Mouse (Mus musculus) erythroblast, adult 5-6 weeks (primary cell): ENCODE results near the gene Plekha7. TPM values are rescaled to one million over a fixed set of nuclear protein-coding genes. Genes with fewer than 3 reads are reported as not detected.

Experiments
- ATAC-seq: replicated peaks from 2 replicates; pipeline ENCODE4 v1.8.0; 2016; ENCODE audit warnings: moderate number of reproducible peaks, mild to moderate bottlenecking, moderate TSS enrichment, inconsistent platforms; ENCODE audit not compliant: poor library complexity, low FRiP score, severe bottlenecking
- total RNA-seq, 2 experiments: library from RNA; stranded (forward) in 1 of 2; stranded (reverse) in 1 of 2; fragments of 150-400 nt in 1 of 2; fragments of 200-764, 138-1000 nt in 1 of 2; gene quantifications; 2 replicates each; pipeline versions ENCODE4 v1.2.3 to v1.2.4; 2015 to 2017; ENCODE audit warnings: low replicate concordance in 2 of 2

Gene Plekha7
- total RNA-seq, 2 experiments from 2014 or later: 0.17 TPM; not detected in 1

DNA sequence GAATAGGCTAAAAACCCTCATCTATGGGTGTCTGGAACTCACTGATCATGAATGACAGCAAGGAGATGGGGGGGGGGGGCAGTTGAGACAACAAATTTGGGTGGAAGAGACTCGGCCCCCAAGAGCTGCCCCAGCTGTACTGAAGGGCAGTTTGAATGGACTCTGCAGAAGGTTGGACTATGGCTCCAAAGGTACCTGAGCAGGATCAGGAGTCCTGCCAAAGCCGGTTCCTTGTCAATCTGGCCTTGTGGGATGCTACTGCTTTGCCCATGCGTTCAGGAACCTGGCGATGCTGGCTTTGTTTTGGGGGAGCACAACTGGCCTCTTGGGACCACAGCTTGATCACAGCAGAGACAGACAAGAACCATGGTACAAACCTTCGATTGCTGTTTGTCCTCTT lies 52.5 kb downstream of the Plekha7 start:
- ATAC-seq: no peak

DNA sequence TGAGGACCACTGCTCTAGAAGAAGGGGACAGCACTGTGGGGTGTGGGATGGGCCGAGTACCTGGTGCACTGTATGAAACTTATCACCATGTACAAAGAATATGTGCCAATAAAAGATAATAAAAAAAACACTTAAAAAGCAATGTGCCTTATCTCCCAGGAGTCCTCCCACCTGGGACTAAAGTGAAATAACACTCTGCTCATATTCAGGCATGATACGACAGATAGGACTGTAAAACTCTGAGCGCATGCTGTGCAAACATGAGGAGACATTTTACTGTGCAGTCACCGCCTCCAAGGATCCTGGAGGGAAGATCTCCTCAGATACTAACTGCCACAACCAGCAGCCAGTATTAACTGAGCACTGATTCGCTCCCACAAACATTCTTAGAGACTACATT lies 53.5 kb downstream of the Plekha7 start:
- ATAC-seq: no peak

DNA sequence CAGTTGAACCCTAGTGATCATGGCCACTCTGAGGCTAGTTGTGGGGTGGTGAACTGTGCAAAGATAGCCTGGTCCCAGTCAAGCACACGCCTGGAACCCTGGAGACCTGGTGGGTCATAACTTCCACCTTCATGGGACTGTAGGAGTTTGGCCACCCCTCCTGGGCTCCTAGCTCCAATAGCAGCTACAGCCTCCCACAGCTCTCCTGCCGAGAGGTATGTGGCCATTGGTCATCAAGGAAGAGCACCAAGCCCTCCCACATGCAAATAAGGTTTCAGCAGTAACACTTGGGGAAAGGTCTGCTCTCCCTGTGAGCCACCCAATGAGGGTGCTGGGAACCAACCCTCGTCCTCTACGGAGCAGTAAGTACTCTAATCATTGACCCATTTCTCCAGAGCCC lies 55.7 kb downstream of the Plekha7 start:
- ATAC-seq: no peak

- no peak for ATAC-seq
Observed at GRCm38 (mm10) chr7:116251516-116251915, 56.7 kb downstream of the Plekha7 start.

GRCm38 (mm10) chr7:116248536-116248935 lies 59.6 kb downstream of the Plekha7 start:
- no peak for ATAC-seq

GRCm38 (mm10) chr7:116247377-116247729 lies 60.8 kb downstream of the Plekha7 start:
- ATAC-seq: no peak

DNA sequence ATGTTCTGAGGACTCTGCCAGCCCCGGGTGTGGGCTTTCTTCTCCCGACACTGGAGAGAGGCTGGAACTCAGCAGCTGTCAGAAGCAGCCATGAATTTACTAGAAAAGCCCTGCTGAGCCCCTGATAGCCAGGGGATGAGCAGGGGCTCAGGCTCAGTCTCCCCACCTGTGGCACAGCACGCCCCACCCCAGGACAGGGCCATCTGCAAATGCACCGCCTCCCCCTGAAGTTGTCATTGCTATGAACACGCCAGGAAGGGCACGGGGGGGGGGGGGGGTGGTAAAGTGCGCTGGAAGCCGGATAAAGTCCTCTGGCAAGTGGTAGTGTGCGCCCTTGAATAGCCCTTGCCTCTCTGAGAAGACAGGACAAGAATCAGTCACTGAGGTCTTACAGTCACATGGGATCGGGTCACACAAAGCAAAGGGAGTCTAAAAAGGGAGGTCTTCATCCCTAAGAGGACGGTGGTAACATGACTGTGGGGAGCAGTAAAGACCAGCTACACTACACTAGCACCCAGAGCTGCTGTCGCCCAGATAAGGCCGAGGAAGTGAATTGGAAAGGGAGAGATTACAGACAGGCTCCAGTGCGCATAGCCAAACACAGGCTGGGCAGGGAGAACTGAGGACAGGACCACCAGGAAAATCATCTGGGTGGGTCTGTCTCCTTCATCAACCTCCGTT lies 61.3 kb downstream of the Plekha7 start:
- no peak for ATAC-seq

DNA sequence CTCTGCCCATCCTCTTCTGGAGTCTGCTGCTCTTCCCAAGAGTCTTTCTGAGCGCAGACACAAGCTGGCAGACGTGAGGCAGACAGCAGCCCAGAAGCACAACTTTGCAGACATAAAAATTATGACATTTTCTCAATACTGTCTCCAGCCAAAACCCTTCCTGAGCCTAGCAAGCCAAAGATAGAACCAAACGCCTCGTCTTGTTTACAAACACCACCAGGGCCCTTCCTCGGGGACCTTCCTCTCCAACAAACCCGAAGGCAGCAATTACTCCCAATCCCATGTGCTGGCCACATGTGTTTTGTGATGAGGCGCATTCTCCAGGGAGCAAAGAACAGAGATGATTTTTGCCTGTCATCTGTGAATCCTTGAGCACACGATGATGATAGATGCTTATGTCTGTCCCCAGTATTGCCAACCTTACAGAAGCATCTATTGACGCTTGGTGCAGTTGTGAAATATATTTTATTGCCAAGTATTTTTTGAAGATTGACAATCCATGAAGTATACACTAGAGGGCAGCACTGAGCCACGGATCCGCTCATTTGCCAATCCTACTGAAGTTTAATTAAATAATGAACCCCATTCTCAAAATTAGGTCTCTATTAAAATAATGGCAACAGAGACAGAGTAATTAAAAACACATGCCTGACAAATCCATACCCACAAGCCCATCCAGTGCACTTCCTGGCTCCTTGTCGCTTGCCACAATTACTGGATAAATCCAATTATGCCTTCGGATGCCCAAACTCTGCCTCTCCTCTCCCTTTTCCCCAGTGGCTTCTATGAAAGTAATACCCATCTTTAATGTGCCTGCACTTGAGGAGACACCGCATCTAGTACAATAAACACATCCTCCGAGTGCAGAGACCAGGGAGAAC lies 62.1 kb downstream of the Plekha7 start:
- ATAC-seq: no peak; the same call in 1 of the 2 replicates

DNA sequence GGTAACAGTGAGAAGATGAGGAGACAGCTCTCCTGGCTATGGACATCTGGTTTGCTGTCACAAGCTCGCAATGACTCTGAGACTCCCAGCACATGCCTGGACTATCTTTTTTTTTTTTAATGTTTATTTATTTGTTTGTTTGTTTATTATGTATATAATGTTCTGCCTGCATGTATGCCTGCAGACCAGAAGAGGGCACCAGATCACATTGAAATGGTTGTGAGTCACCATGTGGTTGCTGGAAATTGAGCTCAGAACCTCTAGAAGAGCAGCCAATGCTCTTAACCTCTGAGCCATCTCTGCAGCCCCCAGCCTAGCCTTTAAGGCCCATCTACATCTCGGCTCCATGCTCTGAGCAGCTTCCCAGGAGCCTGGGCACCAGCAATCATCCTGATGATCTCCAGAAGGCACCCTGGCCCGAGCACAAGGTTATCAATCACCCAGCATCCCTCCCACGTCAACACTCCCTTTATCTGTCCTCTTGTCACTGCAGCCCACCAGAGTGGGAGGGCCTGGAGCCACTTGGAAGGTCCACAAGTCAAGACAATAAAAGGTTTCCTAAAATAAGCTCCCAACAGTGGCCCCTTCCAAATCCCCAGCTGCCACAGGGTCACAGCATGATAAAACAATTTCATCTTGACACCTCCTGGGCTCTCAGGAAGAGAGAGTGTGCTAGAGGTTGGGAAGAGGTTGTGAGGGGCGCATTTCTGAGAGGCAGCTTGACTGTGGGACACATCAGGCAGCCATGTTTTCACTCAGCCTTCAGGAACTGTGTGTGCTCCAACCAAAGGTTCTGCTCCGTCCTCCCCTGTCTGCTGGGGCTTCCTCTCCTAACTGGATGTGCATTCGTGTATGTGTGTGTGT lies 63.6 kb downstream of the Plekha7 start:
- no peak for ATAC-seq

GRCm38 (mm10) chr7:116242810-116243209 lies 65.4 kb downstream of the Plekha7 start:
- no peak for ATAC-seq

DNA sequence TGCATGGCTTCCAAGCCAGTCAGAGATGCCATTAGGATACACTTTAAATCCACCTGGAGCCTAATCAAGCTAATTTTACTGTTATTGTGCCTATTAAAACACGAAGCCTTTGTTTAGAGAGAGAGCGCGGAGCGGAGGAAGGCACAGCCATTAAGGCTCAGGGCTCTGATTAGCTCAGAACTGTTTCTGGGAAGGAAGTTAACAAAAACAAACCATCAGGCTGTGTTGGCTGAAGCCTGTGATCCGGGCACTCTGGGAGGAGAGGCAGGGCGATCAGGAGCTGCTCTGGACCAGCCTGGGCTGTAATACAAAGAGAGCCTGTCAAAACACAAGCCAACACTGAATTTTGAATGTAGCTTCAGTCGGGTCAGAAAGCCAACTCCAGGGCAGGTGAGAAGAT lies 66.6 kb downstream of the Plekha7 start:
- ATAC-seq: no peak

- no peak for ATAC-seq
Observed at GRCm38 (mm10) chr7:116240791-116241474, 67.2 kb downstream of the Plekha7 start.

GRCm38 (mm10) chr7:116240353-116240752 lies 67.8 kb downstream of the Plekha7 start:
- ATAC-seq: no peak

GRCm38 (mm10) chr7:116238320-116238719 lies 69.9 kb downstream of the Plekha7 start:
- no peak for ATAC-seq

DNA sequence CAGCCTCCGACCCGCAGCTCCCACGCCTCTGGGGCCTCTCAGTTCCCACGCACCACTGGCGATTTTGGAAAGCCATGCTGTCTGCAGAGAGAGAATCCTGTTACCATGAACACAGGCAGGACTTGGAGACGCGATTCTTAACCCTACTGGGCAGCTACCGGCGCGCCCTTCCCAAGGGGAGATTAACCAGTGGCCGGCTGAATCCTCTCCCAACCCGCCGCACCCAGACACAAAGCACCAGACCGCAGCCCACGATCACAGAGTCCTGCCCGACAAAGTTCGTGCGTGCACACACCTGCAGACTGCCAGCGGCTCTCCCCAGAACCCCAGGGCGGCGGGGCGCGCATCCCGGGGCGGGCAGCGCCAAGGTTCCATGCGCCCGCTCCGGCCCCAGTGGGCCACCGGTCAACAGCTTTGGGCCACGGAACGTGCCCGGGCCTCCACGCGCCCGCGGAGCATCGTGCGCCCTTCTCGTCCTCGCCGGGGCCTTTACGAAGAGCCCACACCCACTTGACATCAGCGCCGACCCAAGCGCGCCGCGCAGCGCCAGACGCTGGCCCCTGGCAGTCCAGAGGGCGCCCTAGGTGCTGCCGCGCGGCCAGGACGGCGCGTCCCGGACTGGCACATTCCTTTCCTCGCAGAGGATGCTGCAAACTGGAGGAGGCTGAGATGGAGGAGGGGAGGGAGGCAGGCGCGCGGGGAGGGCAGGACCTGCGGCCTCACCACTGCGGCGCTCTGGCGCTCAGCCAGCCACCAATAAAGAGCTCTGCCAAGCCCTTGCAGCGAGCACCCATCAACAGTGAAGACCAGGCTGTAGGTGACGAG lies 70.8 kb downstream of the Plekha7 start:
- ATAC-seq: no peak

- ATAC-seq: no peak
Observed at GRCm38 (mm10) chr7:116236608-116237007, 71.6 kb downstream of the Plekha7 start.

DNA sequence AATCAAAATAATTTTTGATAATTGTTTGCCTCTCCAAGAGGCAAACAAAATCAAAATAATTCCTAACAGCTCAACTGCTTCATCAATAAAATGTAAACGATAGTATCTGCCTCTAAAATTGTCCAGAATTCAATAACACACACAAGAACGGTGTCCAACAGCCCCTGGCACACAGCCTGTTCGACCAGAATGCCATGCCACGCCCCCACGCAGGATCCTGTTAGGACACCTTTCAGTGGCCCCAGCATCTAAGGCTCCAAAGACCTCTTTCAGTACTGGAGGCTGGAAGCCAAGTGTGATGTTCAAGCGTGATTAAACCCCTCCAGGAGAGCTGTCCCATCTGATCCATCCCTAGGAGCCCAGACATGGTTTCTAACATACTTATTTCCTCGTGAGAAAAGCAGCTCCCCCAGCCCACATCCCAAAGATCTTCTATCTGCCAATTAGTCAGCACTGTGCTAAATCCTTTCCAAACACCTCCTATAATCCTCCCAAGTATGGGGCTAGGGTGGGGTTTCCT lies 73.8 kb downstream of the Plekha7 start:
- ATAC-seq: no peak

GRCm38 (mm10) chr7:116230811-116231609 lies 77.2 kb downstream of the Plekha7 start:
- ATAC-seq: no peak
